Mouse (Mus musculus) left cerebral cortex, postnatal 4 days (tissue): Measurements from ENCODE around the gene Pde4d. TPM values are rescaled to one million over a fixed set of nuclear protein-coding genes. Genes with fewer than 3 reads are reported as not detected.

Experiments
- DNase-seq: peaks from one replicate; pipeline ENCODE4 v3.0.0-alpha.2; 2022
- intact Hi-C: fragments of 180-260 bp; cut with DNase I; formaldehyde crosslinking; loops from one replicate; pipeline ENCODE4 v1.15.1; 2025
- microRNA-seq: library from miRNA; unstranded; fragments of <30 nt; microRNA quantifications from one replicate; pipeline ENCODE4 v1.2.0, GENCODE M21; 2022
- total RNA-seq, 2 experiments: library from RNA; stranded (reverse); gene quantifications; 2 replicates each; pipeline ENCODE4 v1.2.3; 2021

Pde4d gene
- total RNA-seq, 2 experiments from 2014 or later: 107 to 117 TPM

GRCm38 (mm10) chr13:110002081-110002480 is 1552.3 kb downstream of the Pde4d start:
- intact Hi-C loops: no loop called here

More at GRCm38 (mm10) chr13:110002081-110002480, 1552.3 kb downstream of the Pde4d start:
- no peak for DNase-seq

Small RNA genes lying within 50 kb of the gene (microRNA-seq; reads per million reads assigned to microRNA genes)
- not detected for gene Mir1904
- gene Mir582: 13.5 reads per million, percentile 31 among the genes with 10 or more reads in this experiment

Other genes with a start within 250 kb of the Pde4d start
- 1 to 10 TPM; 2.7 to 3.5 TPM for gene Elovl7, start 235.5 kb upstream of the Pde4d start, total RNA-seq
- gene Depdc1b, start 133.6 kb upstream of the Pde4d start, total RNA-seq: 1 to 10 TPM; 1.9 to 2.0 TPM